Mouse (Mus musculus) stomach, embryonic 14.5 days (tissue): Measurements from ENCODE around the gene Mpp5. TPM values are rescaled to one million over a fixed set of nuclear protein-coding genes. Genes with fewer than 3 reads are reported as not detected.

Experiments
- ATAC-seq: fragments of 200-750 bp; cut with Nextera tagmentation; 2 replicates; pipeline ENCODE4 v1.8.0; 2017; ENCODE audit warnings: low read depth, moderate TSS enrichment; ENCODE audit not compliant: insufficient number of reproducible peaks, insufficient read depth, low FRiP score
- H3K27ac ChIP-seq: fragments of 300-500 bp; sonication (generic); 2 replicates; pipeline ENCODE4 v1.5.1; 2014; ENCODE audit warnings: mild to moderate bottlenecking, low read length, moderate library complexity, mixed read lengths
- H3K27me3 ChIP-seq: fragments of 300-500 bp; sonication (generic); 2 replicates; pipeline ENCODE4 v1.6.1; 2014; ENCODE audit warnings: low read length, control low read depth, mixed read lengths; ENCODE audit not compliant: control insufficient read depth, insufficient read depth
- H3K36me3 ChIP-seq: fragments of 300-500 bp; sonication (generic); 2 replicates; pipeline ENCODE4 v1.6.1; 2014; ENCODE audit warnings: mild to moderate bottlenecking, control low read depth, low read length, moderate library complexity, mixed read lengths; ENCODE audit not compliant: control insufficient read depth, insufficient read depth
- H3K4me1 ChIP-seq: fragments of 300-500 bp; sonication (generic); 2 replicates; pipeline ENCODE4 v1.6.1; 2014; ENCODE audit warnings: low read length, control low read depth, mixed read lengths; ENCODE audit not compliant: control insufficient read depth, insufficient read depth
- H3K4me2 ChIP-seq: fragments of 300-500 bp; sonication (generic); replicated peaks from 2 replicates; pipeline ENCODE4 v1.6.1; 2014; ENCODE audit warnings: low read depth, low read length, control low read depth
- H3K4me3 ChIP-seq: fragments of 300-500 bp; sonication (generic); 2 replicates; pipeline ENCODE4 v1.5.1; 2014; ENCODE audit warnings: low read depth, low read length, control low read depth
- H3K9ac ChIP-seq: fragments of 300-500 bp; sonication (generic); replicated peaks from 2 replicates; pipeline ENCODE4 v1.6.1; 2014; ENCODE audit warnings: low read depth, mild to moderate bottlenecking, control low read depth, low read length, moderate library complexity, mixed read lengths
- H3K9me3 ChIP-seq: fragments of 300-500 bp; sonication (generic); 2 replicates; pipeline ENCODE4 v1.6.1; 2016; ENCODE audit warnings: low read depth, low read length, control low read depth; ENCODE audit not compliant: control insufficient read depth
- WGBS: fragments of 180-500 bp; shearing (Covaris S2); extraction: QIAGEN DNeasy Blood & Tissue Kit; methylation state at CpG from one replicate; pipeline ENCODE4 v1.1.7; 2014; 5-methylcytosine and 5-hydroxymethylcytosine counted together
- polyA plus RNA-seq: library from polyadenylated mRNA; unstranded; fragments of >200 nt; fragmentation: Nextera tagmentation; extraction: Ambion mirVana; gene quantifications from 2 replicates; pipeline ENCODE4 v1.2.1, GENCODE M21; 2014

Mpp5 gene
- polyA plus RNA-seq, 1 experiment from 2014 or later: 21.1 TPM

DNA sequence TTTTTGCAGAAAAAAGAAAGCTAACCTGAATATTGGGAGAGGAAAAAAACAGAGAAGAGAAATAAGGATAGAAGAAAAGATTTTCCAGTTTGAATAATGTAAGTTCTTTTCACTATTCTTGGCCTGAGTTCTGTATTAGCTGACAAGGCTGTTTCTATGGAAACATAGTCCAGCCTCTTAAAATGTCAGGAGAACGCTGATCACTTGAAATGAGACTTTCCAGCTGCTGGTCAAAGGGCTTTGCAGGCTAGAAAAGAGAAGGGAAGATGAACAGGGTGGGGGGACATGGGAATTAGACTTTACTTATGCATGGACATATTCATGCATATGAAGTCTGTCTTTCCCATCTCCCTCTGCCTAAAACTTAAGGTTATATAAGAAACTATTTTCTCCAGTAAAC is 45.5 kb downstream of the Mpp5 start:
- ATAC-seq: peak; percentile 37; the same call in 1 of the 2 replicates

DNA sequence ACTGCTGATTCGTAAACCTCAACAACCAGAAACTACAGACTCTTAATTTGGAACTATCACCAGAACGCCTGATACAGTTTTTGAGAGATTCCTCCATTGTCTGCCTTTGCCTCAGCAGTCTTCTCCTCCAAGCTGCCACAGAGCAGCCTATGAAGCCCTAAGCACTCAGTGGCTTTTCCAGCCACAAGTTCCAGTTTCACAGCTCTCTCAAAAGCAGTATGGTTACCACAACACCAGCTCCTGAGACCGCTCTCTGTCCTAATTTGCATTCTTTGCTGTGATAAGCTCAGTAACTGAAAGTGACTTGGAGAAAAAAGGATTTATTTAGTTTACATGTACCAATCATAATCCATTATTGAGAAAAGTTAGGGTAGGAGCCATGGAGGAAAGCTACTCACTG is 51.3 kb downstream of the Mpp5 start:
- no peak overlapping the region for H3K27ac ChIP-seq
- H3K9ac ChIP-seq: no peak overlapping the region
- no peaks in the 10 kb centered on the region for H3K9me3 ChIP-seq
- H3K4me2 ChIP-seq: no peak overlapping the region
- no peak overlapping the region for H3K4me3 ChIP-seq
- no peaks in the 10 kb centered on the region for H3K4me1 ChIP-seq
- WGBS: 87% methylated on average over 3 of the region's 3 CpGs
- ATAC-seq: no peak
- no peaks in the 10 kb centered on the region for H3K27me3 ChIP-seq
- peaks cover 11% of the 10 kb centered on the region for H3K36me3 ChIP-seq

More for the DNA sequence above, 45.5 kb downstream of the Mpp5 start:
- no peaks in the 10 kb centered on the region for H3K9me3 ChIP-seq
- 19% methylated on average over 1 of the region's 1 CpGs for WGBS
- H3K27ac ChIP-seq: no peak overlapping the region
- no peaks in the 10 kb centered on the region for H3K27me3 ChIP-seq
- no peak overlapping the region for H3K4me3 ChIP-seq
- no peak overlapping the region for H3K4me2 ChIP-seq
- H3K9ac ChIP-seq: no peak overlapping the region
- H3K36me3 ChIP-seq: peaks cover 11% of the 10 kb centered on the region
- H3K4me1 ChIP-seq: no peaks in the 10 kb centered on the region

DNA sequence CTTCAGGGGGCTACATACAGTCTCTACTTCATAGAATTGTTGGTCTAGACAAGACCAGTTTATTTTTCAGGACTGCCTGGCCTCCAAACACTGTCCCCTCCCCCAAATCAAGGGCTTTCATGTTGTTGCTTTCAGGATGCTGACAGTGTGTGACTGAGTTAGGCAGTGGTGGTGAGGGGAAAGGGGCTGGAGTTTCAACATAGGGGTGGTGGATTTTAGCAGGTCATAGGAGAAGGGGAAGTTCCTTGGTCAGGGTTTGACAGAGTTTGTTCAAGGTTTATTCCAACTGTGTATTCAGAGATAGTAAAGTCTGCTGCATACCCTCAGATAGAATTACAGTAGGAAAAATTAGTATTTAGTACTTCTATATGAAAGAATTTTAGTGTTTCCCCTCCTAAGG is 53.1 kb downstream of the Mpp5 start:
- Histone ChIP-seq H3K4me3 (no peak overlapping the region), H3K4me2 (no peak overlapping the region), H3K27me3 (no peaks in the 10 kb centered on the region), H3K27ac (no peak overlapping the region), H3K9ac (no peak overlapping the region), H3K9me3 (no peaks in the 10 kb centered on the region), H3K4me1 (no peaks in the 10 kb centered on the region), H3K36me3 (peaks cover 11% of the 10 kb centered on the region)
- ATAC-seq: no peak

DNA sequence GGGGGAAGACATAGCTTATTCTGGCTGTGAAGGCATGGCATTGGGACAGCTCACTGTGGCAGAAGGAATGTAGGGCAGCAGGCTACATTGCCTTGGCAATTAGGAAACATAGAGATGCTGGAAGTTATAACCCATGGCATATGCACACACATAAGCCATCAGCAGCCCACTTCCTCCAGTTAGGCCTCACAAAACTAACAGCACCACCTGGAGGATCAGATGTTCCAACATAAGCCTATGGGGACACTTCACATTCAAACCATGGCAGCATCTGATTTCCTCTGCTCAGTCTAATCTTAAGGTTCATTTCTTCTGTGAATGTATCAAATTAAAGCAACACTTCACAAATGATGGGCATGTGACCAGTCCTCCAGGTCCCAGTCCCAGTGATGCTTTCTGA is 65.7 kb downstream of the Mpp5 start:
- Histone ChIP-seq H3K4me3 (no peak overlapping the region), H3K9me3 (no peaks in the 10 kb centered on the region), H3K9ac (no peak overlapping the region), H3K27ac (no peak overlapping the region), H3K4me2 (no peak overlapping the region), H3K4me1 (no peaks in the 10 kb centered on the region), H3K36me3 (0 out of 2 replicates have a peak, but pooled peaks cover 7% of the 10 kb centered on the region), H3K27me3 (no peaks in the 10 kb centered on the region)
- ATAC-seq: no peak

DNA sequence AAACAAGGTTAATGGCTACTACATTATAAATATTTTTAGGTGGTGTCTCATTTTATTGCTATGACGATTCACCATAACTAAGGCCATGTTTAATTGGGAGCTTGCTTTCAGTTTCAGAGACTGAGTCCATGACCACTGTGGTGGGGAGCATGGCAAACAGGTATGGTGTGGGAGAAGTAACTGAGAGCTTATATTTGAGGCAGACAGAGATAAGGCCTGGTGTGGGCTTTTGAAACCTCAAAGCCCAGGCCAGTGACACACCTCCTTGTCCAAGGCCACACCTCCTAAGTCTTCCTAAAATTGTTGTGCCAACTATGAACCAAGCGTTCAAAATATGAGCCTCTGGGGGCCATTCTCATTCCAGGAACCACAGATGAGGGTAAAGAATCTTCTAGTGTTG is 85.8 kb downstream of the Mpp5 start:
- peaks cover 22% of the 10 kb centered on the region for H3K36me3 ChIP-seq
- H3K27ac ChIP-seq: no peak overlapping the region
- no peaks in the 10 kb centered on the region for H3K4me1 ChIP-seq
- ATAC-seq: no peak
- H3K4me3 ChIP-seq: no peak overlapping the region
- no peaks in the 10 kb centered on the region for H3K27me3 ChIP-seq
- H3K9ac ChIP-seq: no peak overlapping the region
- H3K4me2 ChIP-seq: no peak overlapping the region
- WGBS: 86% methylated on average over 2 of the region's 2 CpGs
- H3K9me3 ChIP-seq: no peaks in the 10 kb centered on the region

DNA sequence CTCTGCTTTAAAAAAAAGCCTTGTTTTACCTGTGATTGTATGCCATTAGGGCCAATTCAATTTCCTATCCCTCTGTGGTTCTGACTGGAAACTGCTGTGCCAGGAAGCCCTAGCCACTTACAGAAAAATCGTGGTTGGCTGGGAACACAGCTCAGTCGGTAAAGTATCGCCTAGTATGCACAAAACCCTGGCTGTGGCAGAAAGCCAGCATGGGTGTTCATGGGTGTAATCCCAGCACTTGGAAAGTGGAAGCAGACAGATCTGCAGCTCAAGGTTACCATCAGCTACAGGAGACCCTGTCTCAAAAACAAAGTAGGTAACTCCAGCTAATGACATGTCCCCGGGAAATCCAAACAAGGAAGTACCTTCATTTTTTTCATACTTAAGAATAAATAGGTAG is 91.2 kb downstream of the Mpp5 start:
- Histone ChIP-seq H3K4me3 (no peak overlapping the region), H3K9me3 (no peaks in the 10 kb centered on the region), H3K27ac (no peak overlapping the region), H3K4me2 (no peak overlapping the region), H3K27me3 (no peaks in the 10 kb centered on the region), H3K36me3 (peaks cover 34% of the 10 kb centered on the region), H3K9ac (no peak overlapping the region), H3K4me1 (no peaks in the 10 kb centered on the region)
- no peak for ATAC-seq
- WGBS: 84% methylated on average over 4 of the region's 4 CpGs

DNA sequence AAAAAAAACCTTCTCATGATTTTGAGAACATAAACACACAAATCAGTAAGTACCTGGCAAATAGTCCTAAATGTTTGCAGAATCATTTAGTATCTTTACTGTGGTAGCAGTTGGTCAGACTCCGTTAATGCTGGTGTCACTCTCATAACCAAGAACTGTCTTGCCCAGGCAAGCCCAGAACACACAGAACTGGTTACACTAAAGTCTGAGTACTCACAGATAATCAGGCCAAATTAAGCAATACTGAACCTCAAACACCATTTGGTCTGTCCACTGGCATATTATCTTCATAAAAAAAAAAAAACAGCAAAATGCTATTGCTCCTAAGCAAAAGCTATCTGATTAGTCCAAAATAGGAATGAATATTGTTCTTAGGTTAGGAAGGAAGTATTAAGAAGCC is 93.7 kb downstream of the Mpp5 start:
- no peaks in the 10 kb centered on the region for H3K4me1 ChIP-seq
- H3K4me2 ChIP-seq: no peak overlapping the region
- no peaks in the 10 kb centered on the region for H3K9me3 ChIP-seq
- no peaks in the 10 kb centered on the region for H3K27me3 ChIP-seq
- no peak overlapping the region for H3K4me3 ChIP-seq
- H3K9ac ChIP-seq: no peak overlapping the region
- H3K27ac ChIP-seq: no peak overlapping the region
- no peak for ATAC-seq
- H3K36me3 ChIP-seq: peaks cover 29% of the 10 kb centered on the region
- WGBS: 90% methylated on average over 1 of the region's 1 CpGs

DNA sequence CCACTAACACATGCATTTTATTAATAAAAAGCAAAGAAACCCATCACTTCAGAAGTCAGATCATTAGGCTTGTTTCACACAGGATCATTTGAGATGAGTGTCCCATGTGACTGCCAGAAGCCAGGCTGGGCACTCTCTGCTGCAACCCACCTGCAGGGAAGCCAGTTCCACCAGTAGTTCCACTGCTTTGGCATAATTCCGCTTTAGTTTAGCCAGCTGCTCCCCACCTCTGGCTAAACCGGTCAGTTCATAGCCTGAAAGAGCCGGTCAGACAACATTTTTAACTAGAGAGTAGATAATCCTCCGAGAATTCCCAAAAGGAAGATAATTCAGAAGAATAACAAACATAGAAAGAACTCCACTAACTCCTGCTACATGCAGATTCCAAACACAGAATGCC is 99.5 kb downstream of the Mpp5 start:
- no peaks in the 10 kb centered on the region for H3K4me1 ChIP-seq
- H3K9me3 ChIP-seq: no peaks in the 10 kb centered on the region
- H3K27me3 ChIP-seq: no peaks in the 10 kb centered on the region
- H3K4me3 ChIP-seq: no peak overlapping the region
- ATAC-seq: no peak
- 83% methylated on average over 4 of the region's 4 CpGs for WGBS
- H3K36me3 ChIP-seq: peaks cover 25% of the 10 kb centered on the region; the same call in 1 of the 2 replicates
- H3K9ac ChIP-seq: no peak overlapping the region
- no peak overlapping the region for H3K27ac ChIP-seq
- no peak overlapping the region for H3K4me2 ChIP-seq

DNA sequence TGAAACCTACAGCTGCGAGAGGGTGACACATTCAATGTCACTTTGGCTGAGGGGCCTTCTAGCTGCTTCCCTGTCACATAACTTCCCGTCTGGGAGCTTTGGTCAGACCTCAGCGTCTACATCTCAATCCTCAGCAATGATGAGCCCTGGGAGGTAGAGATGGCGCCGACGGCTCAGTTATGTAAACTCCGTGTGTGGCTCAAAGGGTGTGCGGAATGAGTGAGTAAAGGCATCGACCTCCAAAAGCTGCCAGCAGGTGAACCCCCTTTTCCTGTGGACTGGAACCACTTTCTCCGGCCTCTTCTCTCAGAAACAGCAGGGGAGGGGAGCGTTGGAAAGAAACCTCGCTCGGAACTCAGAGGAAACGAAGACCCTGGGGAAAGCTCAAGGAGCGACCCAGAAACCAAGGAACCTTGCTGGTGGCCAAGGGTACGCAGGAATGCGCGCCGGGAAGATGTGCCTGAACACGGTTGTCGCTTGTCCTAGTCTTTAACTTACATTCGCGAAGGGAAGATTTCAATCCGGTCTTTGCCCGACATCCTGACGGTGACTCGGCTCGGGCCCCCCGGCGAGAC is 112.3 kb downstream of the Mpp5 start:
- H3K9ac ChIP-seq: peak overlapping the region; percentile 67
- WGBS: under 1% methylated on average over 30 of the region's 30 CpGs
- H3K36me3 ChIP-seq: no peaks in the 10 kb centered on the region; the same call in 1 of the 2 replicates
- H3K9me3 ChIP-seq: no peaks in the 10 kb centered on the region
- H3K4me3 ChIP-seq: peak overlapping the region; percentile 88
- H3K27ac ChIP-seq: peak overlapping the region; percentile 52; the same call in 1 of the 2 replicates
- ATAC-seq: 0 out of 2 replicates have a peak, but pooled peaks have one; percentile 4
- H3K27me3 ChIP-seq: no peaks in the 10 kb centered on the region
- H3K4me1 ChIP-seq: peaks cover 3% of the 10 kb centered on the region; the same call in 1 of the 2 replicates
- peak overlapping the region; percentile 83 for H3K4me2 ChIP-seq
